Mouse (Mus musculus) neural tube, postnatal 0 days (tissue): ENCODE measurements around the gene Grip1. TPM values are rescaled to one million over a fixed set of nuclear protein-coding genes. Genes with fewer than 3 reads are reported as not detected.

Experiments used
- polyA plus RNA-seq: library from polyadenylated mRNA; unstranded; fragments of >200 nt; fragmentation: Nextera tagmentation; extraction: Ambion mirVana; gene quantifications from 2 replicates; pipeline ENCODE4 v1.2.1, GENCODE M21; 2015

Gene Grip1
- polyA plus RNA-seq = 18.7 and 20.4 TPM in 2 replicates

DNA sequence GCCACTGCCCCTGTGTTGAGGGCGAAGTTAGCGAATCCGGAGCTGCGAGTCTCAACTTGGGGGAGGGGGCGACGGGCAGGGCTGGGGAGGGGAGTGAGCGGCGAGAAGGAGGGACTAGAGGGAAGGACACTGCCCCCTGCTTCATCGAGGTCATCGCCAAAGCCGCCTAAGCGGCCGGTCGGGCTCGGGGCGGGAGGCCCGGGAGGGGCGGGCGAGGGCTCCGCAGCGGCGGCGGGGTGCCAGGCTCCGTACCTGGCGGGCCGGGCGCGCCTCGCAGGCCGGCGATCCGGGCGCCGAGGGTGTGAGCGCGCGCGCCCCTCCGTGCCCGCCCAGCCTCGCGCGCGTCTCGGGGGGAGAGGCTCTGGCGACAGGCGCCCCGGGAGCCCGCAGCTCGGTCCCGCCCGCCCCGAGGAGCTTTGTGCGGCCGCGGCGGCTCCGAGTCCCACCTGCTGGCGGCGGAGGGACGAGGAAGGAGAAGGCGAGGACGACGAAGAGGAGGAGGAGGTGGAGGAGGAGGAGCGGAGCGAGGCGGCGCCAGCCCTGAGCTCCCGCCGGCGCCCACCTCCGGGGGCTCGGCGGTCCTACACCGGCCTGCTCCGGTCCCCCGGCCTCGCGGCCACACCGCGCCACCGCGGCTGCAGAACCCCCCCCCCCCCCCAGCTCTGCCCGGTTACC, at the start of gene Grip1:
Grip1 (plus strand) TSS at position 400 of the 675 bp plus-strand sequence.

DNA sequence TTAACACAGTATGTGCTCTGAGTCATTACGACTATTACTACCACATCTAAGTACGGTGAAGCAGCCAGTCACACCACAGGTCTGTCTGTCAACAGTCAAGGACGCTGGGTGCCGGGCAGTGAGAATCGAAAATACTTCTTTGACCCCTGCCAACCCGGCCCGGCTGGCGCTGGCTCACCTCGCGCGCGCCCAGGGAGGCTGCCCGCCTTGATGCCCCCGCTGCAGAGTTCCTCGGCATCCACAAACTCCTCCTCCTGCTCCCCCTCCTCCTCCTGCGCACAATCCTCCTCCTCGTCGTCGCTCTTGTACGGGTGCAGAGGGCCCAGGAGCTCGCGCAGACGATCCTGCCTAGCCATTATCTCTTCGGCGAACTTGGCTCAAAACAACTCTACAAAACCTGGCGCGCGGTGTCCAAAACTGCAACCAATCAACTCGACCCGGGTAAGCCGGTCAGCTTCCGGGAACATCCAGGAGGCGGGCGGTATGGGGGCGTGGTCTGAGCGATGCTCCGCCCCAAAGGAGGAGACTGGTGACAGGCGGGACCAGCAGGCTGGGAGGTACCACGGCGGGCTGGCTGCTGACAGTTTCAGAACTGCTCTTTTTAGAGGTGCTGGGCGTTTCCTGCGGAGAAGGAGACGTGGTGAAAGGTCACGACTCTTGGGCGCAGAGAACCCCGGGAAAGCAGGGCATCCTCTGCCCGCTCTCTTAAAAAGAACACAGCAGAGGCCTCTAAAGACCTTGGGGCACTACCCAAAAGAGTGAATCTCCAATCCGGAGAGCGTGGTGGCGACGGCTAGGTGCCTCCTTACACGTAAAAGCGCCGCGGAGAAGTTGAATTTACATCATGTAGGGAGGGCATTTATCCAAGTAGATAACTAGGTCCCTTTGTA, 659.1 kb downstream of the Grip1 start, which contains the start of gene Helb:
Helb (minus strand) TSS at position 481 of the 890 bp plus-strand sequence.

Other genes starting within 250 kb of the Grip1 start
- 28.4 and 28.7 TPM in 2 replicates for gene Cand1, start 213.8 kb upstream of the Grip1 start, polyA plus RNA-seq